Mouse (Mus musculus): ENCODE results near the gene Mavs.

Mavs gene

DNA sequence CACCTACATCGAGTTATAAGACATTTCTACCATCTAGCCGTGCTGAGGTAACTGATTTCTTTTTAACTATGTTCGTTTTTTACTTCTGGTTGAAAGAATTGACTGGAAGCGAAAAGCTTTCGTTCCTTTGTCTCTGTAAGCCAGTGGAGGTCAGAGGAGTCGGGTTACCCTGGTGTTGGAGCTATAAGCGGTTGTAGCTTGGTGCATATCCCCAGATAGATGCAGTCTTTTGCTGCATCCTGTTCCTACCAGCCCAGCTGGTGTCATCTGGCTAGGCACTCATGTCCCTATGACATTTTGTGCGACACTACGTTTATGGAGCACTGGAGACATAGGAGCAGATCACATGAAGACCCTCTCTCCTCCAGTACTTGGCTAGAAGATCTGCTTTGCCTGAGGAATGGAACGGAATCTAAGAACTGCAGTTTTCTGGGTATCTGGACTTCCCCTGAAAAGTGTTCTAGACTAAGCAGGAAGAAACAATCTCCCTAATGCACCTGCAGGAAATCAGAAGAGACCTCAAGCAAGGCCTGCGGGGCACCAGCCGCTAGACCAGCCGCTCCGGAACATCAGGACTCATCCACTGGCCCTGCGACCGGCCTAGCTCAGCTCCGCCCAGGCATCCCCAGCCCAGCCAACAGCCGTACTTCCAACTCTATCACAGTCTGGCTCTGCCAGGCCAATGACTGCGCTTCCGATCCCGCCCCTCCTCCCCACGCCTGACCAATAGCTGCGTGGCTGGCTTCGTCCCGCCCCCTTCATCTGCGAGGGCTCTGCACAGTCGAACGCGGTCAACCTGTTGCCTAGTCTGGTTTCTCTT, at the start of gene Mavs:
Mavs (plus strand) TSS at position 757 of the 820 bp plus-strand sequence.
- DNase-seq (ENCODE audit: low read depth in 2 of 2, low spot score in 2 of 2), result peak; percentile 87 to 91

DNA sequence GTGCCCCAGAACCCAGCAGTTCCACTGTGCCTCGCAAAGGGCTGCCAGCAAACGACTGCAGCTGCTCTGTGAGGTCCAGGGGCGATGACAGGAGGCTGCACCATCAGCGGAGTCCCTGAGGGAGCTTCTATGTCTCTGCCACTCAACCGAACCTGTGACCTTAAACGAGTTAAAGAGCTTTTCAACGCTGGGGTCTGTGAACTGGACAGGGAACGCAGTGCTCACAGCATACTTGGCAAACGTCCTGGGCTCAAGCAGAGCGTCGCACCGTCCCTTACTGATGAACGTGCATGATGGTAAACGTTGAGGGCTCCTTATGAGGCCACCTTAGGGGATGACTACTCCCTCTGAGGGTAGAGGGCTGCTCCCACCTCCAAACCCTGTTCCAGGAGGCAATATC, 47.5 kb upstream of the Mavs start:
- DNase-seq (ENCODE audit: low read depth in 2 of 2, low spot score in 2 of 2), result no peak

DNA sequence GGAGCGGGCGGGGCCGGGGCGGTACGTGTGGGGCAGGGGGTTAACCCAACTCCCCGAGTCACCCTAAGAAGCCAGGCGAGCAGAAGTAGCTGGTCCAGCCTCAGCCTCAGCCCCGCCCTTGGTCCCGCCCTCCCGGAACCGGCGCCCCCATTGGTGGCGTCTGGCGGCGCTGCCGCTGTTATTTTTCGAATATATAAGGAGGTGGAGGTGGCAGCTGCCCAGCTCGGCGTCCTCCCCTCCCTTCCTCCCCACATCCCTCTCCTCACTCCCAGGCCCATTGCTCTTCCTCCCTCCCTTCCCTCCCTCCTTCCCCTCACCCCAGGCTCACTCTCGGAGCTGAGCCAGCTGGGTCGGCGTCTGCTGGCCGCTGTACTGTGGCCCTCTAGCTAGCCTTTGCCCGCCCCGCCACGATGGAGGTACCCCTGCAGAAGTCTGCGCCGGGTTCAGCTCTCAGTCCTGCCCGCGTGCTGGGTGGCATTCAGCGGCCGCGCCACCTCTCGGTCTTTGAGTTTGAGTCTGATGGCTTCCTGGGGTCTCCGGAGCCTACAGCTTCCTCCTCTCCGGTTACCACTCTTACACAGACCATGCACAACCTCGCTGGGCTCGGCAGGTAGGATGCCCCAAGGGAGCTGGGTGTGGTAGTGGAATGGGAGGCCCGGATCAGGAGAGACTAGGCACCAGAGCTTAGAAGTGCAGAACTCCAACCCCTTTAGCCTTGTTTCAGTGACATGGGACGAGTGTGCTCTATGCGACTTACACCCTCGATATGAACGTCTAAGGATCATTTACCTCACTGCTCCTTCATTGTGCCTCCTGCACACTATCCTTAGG, 46.9 kb upstream of the Mavs start, which contains the start of the genes Cdc25b and Spef1:
Cdc25b (plus strand) TSS at position 179 of the 831 bp plus-strand sequence.
Spef1 (minus strand) TSS at position 512 of the 831 bp plus-strand sequence.
- peak; percentile 67 to 82 for DNase-seq (ENCODE audit: low read depth in 2 of 2, low spot score in 2 of 2)

DNA sequence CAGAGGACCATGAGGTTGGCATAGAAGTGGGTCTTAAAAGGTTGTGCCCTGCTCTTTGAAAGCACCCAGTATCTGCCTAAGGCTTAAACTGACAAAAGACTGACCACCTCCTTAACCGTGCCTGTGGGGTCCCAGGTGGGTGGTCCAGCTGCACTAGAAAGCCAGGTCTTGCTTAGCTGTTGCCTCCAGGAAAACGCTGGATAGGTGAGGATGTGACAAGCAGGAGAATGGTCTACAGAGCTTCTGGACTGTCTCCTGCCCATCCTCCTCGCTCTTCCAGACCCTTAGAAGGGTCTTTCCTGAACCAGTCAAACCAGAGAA, 46.3 kb upstream of the Mavs start:
- no peak for DNase-seq (ENCODE audit: low read depth in 2 of 2, low spot score in 2 of 2)

DNA sequence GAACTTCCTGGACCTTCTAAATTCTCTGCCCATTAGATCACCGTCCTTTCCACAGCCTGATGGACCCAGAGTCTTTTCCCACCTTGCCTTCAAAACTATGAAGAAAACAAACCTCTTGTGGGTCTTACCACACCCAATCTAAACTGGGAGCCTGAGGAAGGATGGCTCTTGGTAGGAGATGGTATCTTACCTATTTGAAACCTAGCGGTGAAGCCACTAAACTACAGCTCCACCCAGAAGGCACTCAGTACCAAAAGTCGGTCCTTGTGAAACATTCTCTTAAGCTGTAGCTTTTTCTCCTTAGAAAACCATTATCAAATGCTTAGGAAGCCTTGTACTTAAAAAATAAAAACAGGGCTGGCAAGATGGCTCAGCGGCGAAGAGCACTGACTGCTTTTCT, 45.6 kb upstream of the Mavs start:
- DNase-seq (ENCODE audit: low read depth in 2 of 2, low spot score in 2 of 2), result no peak

DNA sequence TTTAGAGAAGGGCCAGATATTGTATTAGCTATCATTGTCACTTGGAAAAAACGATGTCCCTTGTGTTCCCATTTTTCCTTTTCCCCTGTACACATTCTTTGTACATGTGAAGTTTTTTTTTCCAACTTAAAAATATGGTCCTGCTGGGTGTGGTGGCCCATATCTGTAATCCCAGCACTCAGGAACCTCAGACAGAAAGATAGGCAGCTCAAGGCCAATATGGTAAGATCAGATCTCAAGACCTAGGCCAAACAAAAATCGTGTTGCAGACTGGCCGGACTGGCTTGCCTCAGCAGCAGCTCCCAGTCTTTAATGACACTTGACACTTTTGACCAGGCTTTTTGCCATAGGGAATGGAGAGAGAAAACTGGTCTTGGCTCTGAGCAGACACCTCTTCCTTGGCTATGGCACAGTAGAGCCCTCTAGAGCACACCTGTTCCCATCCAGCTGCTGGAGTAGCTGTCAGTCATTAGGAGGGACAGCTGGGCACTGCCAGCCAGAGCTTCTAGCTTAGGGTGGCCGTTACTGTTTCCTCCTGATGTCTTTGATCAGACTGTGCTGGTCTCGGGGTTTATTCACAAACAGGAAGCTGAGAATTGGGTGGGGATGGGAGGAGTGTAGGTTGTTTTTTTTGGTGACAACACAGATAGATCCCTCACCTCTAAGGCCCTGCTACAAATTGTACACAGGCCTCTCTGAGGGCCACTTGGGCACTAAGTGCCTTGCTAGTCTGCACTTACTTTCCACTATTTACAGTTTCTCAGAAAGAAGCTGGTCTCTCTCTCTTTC, 44.1 kb upstream of the Mavs start:
- no peak for DNase-seq (ENCODE audit: low read depth in 2 of 2, low spot score in 2 of 2)

DNA sequence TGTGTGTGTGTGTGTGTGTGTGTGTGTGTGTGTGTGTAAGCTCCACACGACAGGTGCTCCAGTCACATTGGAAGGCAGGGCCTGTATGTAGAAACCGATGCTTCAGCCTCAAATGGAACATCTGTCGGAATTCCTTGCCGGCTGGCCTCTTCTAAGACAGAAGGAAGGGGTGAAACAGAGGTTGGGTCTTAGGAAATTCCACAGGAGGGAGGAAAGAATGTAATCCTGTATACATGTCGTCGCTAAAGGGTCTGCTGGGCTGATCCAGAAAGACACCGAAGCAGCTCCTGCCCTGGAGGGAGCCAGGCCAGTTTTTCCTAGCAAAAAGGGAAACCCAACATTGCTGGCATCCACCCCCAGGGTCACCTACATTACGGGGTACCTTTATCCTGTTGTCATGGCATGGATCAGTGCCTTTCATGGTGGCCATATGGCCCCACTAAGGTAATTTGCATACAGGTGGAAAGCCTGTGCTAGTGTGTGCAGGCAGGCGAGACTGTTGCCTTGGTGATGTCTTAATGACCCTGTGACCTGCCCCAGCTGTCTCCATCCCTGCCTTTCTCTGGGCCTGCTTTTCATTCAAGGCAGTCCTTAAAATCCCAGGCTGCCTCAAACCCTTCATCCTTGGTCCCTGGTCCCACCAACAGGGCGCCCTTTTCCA, 43.4 kb upstream of the Mavs start:
- no peak for DNase-seq (ENCODE audit: low read depth in 2 of 2, low spot score in 2 of 2)

DNA sequence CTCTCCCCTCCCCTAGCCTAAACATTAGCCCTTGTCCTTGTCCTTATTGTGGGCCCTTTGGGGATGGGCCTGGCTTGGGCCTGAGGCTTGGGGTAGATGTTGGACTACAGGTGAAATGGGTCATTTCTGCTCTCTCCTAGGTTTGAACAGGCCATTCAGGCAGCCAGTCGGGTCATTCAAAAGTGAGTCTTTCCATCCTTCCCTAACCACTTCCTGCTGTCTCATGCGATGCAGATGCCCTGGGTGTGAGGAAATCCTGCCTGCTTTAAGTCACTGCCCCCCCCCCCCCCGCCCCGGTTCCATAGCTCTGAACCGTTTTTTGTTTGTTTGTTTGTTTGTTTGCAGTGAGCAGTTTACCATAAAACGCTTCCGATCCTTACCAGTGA, 42.9 kb upstream of the Mavs start:
- DNase-seq (ENCODE audit: low read depth in 2 of 2, low spot score in 2 of 2), result no peak

DNA sequence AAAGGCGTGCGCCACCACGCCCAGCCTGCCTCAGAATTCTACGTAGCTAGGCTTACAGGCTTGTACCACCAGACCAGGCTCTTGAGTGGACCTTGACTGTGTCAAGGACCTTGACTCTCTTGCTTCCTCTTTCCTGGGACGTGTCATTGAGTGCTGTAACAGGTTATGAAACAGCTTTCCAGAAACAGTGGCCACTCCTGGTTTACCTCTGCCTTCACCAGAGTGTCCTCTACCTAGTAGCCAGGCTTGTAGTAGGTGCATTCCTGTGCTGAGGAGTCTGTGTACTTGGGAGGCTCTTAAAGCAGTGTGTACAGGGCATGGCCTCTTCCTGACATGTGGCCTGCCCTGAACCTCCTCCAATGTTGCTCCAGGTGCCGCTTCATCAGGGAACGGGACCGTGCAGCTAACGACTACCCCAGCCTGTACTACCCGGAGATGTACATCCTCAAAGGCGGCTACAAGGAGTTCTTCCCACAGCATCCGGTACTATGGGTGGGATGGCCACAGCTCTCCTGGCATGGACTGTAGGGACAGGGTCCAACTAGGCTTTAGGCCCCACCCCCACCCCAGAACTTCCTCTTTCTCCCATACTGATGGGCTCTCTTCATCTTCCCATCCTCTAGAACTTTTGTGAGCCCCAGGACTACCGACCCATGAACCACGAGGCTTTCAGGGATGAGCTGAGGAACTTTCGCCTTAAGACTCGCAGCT, 37.1 kb upstream of the Mavs start:
- no peak for DNase-seq (ENCODE audit: low read depth in 2 of 2, low spot score in 2 of 2)

DNA sequence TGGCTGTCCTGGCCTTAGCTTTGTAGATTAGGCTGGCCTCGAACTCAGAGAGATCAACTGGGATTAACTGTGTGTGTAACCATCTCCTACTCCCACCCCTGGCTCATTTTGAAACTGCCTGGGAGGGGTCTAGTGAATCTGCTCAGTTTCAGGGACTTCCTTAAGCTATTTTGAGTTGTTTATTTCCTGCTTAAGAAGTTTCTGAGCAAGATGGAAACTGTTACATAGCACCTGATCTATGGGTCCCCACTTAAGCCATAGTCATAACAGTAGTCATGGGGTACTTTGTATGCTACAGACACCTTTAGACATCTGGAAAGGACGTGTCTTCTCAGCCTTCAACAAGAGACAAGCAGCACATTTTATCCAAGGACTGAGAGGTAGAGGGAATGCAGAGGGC, 33.2 kb upstream of the Mavs start:
- DNase-seq (ENCODE audit: low read depth in 2 of 2, low spot score in 2 of 2), result no peak

DNA sequence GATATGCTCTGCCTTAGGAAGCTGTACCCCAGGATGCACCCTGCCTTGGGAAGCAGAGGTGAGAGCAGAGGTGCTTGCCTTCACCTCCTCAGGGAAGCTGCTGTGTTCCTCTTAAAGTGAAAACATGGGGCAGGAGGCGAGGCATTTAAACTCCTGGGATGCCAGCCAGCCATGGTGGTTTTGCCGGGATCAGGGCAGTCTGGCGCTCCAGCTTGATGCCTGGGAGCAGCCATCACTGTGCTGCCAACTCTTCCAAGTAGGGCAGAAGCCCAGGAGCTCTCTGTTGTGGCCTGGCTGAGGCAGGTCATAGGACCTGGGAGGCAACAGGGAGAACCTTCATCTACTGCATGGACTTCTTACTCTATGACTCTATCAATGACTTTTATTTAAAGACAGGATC, 32.6 kb upstream of the Mavs start:
- no peak for DNase-seq (ENCODE audit: low read depth in 2 of 2, low spot score in 2 of 2)

DNA sequence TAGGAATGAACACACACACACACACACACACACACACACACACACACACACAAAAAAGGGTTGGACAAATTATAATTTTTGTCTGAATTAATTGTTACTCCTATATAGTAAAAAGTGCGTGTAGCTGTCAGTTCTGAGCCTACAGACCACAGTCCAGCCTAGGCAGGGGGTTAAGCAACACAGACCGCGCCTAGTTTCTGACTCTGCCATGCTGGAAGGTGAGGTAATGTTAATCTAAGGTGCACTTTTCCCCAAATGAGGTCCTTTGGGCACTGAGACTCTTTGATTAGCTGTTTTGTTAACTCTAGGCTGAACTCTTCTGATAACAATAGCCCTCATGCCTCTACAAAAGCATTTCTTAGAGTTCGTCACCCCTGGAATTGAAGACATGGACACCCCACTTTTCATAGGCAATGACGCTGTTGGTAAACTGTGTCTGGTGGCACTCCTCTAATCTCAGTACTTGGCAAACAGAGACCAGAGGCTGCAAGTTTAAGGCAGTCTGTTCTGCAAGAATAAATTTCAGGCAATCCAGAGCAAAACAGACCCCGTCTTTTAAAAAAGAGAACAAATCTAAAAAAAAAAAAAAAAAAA, 29.9 kb upstream of the Mavs start:
- DNase-seq (ENCODE audit: low read depth in 2 of 2, low spot score in 2 of 2), result no peak

DNA sequence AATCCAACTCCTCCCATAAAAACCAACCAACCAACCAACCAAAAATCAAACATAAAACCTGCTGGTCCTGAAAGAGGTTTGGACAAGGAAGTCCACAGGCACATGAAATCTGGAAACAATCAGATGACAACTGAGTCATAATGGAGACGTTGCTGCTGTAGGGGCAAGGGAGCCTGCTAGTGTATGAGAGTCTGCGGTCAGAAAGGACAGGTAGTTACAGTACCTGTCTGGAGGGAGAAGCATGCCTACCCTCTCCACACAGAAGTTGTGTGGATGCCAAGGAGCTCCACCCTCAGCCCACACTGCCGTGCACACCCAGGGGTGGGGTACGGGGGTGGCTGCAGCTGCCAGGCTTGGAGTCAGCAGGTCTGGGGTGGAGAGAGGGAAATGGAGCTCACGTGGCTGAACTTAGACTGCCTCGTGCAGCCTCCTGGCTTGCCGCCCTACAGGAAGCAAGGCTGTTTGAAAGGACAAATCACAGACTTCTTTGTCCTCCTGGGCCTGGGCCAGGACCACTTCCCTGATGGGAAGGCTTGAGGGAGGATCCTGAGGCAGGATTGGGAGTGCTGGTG, 29.4 kb upstream of the Mavs start:
- no peak for DNase-seq (ENCODE audit: low read depth in 2 of 2, low spot score in 2 of 2)

DNA sequence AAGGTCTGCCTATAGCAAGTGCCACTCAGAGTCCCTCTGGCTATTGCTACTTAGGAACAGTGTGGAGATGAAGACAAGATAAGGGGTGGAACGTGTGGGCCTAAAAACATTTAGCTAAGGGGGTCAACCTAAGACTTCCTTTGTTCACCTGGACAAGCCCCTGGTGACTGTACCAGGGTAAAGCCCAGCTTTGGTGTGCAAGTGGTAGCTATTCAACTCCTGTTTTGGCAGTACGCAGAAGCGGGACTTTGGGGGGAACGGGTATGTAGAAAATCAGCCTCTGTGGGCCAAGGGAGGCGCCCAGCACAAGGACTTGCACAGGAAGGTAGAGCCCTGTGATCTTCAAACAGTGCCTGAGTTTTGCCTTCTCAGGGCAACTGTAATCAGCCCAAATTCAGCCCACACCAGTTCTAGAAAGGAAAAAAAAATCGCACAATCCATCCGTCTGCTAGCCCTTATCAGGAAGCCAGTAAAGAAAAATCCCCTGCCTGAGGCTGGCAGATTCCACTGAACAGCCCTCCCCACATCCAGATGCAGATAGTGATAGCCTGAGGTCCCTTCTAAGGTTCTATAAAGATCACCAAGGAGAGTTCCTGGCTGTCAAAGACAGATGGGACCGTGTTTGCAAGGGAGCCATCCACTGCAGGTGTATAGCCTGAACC, 28.2 kb upstream of the Mavs start:
- DNase-seq (ENCODE audit: low read depth in 2 of 2, low spot score in 2 of 2), result no peak

DNA sequence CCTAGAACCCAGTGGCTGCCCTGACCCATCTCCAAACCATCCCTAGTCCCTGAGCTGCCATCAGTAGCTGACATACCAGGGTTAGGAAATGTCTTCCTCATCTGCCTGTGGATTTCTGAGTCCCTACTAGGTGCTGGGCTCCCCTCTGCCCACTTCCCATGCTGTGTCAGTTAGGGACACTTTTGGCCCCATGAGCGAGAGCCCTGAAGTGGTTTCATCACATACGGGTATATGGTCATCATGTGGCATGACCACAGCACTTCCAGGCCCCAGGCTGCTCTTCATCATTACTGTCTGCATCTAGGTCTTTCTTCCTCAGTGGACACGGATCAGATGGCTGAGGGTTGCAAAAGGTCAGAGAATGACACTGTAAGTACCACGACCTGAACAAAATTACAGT, 27.1 kb upstream of the Mavs start, which contains the start of gene Ap5s1:
Ap5s1 (plus strand) TSS at position 301 of the 400 bp plus-strand sequence.
- DNase-seq (ENCODE audit: low read depth in 2 of 2, low spot score in 2 of 2), result no peak

DNA sequence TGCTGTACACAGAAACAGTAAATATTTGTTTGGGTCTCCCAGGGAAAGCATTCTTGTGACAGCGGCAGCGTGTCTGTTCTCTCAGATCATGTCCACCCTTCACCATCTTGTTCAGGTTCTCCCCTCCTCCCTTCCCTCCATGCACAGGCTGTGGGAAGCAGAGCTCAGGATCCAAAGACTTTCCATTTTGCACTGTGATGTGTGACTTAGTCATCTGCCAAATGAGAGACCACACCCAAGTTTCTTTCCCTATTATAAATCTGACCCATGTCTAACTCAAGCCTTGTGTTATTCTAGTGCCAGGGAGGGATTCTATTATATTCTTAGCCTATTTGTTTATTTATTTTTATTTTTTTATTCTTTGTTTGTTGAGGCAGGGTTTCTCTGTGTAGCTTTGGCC, 25.5 kb upstream of the Mavs start:
- DNase-seq (ENCODE audit: low read depth in 2 of 2, low spot score in 2 of 2), result no peak

DNA sequence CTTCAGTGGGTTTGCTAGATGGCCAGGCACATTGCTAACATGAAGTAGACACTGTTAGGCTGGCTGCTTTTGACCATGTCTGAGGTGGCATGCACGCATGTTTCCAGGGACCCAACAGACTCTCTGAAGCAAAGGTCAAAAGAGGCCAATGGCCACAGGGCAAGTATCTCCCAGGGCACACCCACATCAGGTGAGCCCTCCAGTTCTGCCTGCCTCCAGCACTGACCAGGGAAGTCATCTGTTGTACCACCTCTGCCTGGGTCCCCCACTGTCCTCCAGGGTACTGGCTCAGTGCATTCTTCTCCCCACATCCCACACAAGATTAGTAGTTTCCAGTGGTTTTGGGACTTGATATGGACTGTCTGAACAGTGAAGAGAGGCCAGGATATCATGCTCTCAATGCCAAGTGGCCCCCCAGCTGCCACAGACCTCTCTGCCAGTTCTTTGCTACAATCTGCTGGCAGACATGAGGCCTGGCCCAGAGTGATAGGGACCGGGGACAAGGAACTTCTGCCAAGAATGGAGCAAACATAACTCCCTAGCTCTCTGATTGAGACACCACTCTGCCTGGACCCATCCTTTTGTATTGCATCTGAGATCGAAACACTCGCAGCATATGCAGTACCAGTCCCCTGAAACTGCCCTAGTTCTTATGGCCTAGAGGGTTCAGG, 24.6 kb upstream of the Mavs start:
- no peak for DNase-seq (ENCODE audit: low read depth in 2 of 2, low spot score in 2 of 2)

DNA sequence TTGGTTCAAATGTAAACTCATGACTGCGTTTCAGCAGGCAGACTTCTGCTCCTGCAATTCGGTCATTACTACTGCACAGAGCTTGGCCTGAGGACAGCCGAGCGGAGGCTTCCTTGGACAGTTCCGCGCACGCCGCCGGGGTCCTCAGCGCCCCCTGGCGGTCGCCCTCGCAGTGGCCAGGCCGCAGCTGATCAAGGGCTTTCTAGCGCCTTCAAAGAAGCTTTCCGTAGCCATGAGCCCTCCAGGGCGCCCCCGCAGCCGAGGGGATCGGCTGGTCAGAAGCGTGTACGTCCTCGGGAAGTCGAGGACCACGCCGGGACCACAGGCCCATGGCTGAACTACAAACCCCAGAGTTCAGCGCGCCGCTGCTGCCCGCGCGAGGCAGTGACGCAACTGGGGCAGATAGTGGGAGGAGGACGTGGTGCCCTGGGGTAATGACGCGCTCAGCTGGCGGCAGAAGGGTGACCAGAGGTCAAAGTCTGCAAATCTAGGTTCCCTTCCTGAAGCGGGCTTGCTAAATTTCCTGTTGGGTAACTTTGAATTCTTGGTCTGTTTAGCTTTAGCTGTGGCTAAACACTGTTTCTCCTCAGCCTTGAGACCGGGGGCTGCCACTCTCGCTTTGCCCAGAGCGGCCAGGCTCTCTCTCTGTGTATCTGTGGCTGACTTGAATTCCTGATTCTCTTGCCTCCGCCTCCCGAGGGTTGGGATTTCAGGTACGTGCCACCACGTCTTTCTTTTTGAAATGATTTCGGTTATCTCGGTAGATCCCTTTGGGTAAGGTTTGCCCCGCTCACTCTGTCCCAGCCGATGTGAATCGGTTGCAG, 23.7 kb upstream of the Mavs start:
- peak; percentile 84 to 90 for DNase-seq (ENCODE audit: low read depth in 2 of 2, low spot score in 2 of 2)
